Mouse (Mus musculus): ENCODE results near the gene Sim2. TPM values are rescaled to one million over a fixed set of nuclear protein-coding genes. Genes with fewer than 3 reads are reported as not detected.

The Sim2 gene
- polyA plus RNA-seq, 1 experiment: 8.6 TPM

DNA sequence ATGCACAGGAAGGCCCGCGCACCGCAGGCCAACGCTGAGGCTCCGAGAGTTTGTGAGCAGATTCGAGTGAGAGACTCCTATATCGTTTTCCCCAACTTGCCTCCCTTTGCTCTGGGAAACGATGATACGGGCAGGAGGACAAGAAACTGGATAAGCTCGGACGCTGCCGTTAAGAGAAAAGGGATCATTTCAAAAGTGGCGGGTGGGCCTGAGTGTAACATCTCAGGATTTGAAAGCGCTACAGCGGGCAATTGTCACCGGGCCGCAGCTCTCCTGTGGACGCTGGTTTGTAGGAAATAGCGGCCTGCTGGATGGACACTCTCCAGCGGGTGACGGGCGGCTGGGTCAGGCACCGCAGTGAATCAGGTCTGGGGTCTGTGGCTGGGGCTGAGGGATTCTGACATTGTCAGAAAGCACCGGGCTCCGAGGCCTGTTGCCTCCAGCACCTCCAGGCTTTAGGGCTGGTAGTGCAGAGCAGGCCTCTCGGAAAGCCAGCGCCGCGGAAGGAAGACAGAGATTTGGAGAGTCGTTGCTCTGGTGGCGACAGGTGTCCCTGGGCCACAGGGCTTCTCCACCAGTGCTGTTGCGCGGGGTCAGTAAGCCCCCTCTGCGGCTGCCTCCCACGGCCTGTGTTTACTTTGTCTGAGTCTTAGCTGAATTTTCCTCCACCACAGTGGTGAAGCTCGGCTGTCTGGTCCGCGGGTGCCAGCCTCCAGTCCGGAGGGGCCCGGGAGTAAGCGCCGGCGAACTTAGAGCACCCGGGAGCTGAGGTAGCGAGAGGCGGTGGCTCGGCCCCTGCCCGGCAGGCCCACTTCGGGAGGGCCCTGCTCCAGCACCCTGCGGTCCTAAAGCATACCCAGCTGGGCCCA, 2.2 kb downstream of the Sim2 start:
- TF ChIP-seq MYOG (IDR thresholded peaks at IDR 0.05; ENCODE audit: control insufficient read depth in 1 of 3, insufficient read depth in 1 of 3, insufficient read length in 2 of 3, low read depth in 2 of 3) (peak in 2 of 3 experiments; percentile 32 to 61), MYOD1 (IDR thresholded peaks at IDR 0.05; ENCODE audit: control insufficient read depth in 1 of 3, insufficient read length in 2 of 3, low read depth in 2 of 3) (peak in 2 of 3 experiments; percentile 68 to 75), USF1 (IDR thresholded peaks at IDR 0.05; ENCODE audit: low read depth) (no peak), POLR2A (IDR thresholded peaks at IDR 0.05; ENCODE audit: insufficient read length, low read depth) (peak; percentile 14)
- H3K36me3 ChIP-seq (ENCODE audit: control insufficient read depth, insufficient read depth): no peaks in the 10 kb centered on the region
- H3K4me3 ChIP-seq: peak overlapping the region; percentile 72
- H3K4me2 ChIP-seq (ENCODE audit: low read depth): peak overlapping the region; percentile 79
- no peaks in the 10 kb centered on the region for H3K79me2 ChIP-seq (ENCODE audit: control insufficient read depth, insufficient read depth)
- peak overlapping the region; percentile 82 for H3ac ChIP-seq (ENCODE audit: control insufficient read depth, insufficient read length)
- no peaks in the 10 kb centered on the region for H3K27me3 ChIP-seq (ENCODE audit: control insufficient read depth, insufficient read depth, insufficient read length)

DNA sequence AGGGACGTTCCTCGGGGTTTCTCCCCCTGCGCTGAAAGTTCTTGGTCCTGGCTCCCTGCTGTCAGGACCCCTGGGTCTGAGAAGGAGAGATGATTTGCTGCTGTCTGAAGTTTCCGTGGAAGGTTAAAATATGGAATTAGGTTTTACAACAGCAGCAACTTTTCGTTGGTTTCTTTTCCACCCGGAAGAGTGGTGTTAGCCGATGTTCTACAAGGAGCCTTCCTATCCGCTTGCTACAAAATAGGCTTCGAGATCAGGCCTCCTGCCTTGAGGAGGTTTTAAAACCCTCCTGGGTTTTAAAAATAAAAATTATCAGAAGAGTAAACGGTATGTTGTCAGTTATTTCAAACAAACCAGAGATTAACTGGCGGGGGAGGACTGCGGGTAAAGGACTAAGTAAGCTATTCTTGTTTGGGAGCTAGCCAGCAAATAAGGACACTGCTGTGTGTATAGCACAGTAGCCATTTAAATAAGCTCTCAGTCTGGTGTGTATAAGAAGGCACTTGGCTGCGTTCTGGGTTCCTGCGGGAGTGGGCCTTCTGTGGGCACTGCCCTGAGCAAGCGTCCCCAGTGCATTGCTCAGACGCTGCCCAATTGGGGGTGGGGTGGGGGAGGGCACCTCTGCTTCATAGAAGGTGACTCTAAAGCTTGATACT, 3.0 kb downstream of the Sim2 start:
- TF ChIP-seq CEBPB (IDR thresholded peaks at IDR 0.05; ENCODE audit: insufficient read depth, poor library complexity, severe bottlenecking): no peak
- no peak for TF ChIP-seq E2F4 (IDR thresholded peaks at IDR 0.05; ENCODE audit: insufficient read depth)
- no peak for TF ChIP-seq MYOD1 (IDR thresholded peaks at IDR 0.05; ENCODE audit: control insufficient read depth in 1 of 3, insufficient read length in 2 of 3, low read depth in 2 of 3)
- no peak for TF ChIP-seq MYOG (IDR thresholded peaks at IDR 0.05; ENCODE audit: control insufficient read depth in 1 of 3, insufficient read depth in 1 of 3, insufficient read length in 2 of 3, low read depth in 2 of 3)
- no peak for TF ChIP-seq SRF (IDR thresholded peaks at IDR 0.05; ENCODE audit: control insufficient read depth, insufficient read length, low read depth)
- TF ChIP-seq POLR2AphosphoS2 (IDR thresholded peaks at IDR 0.05; ENCODE audit: insufficient read length, low read depth): no peak
- no peak for TF ChIP-seq TCF3 (IDR thresholded peaks at IDR 0.05; ENCODE audit: insufficient read length, low read depth)
- TF ChIP-seq USF1 (IDR thresholded peaks at IDR 0.05; ENCODE audit: low read depth): no peak
- TF ChIP-seq POLR2A (IDR thresholded peaks at IDR 0.05; ENCODE audit: insufficient read length, low read depth): no peak
- no peak for TF ChIP-seq TCF12 (IDR thresholded peaks at IDR 0.05; ENCODE audit: insufficient read depth, poor library complexity, severe bottlenecking)
- Histone ChIP-seq H3K4me3 (peak overlapping the region; percentile 72), H3K27me3 (ENCODE audit: control insufficient read depth, insufficient read depth, insufficient read length) (no peaks in the 10 kb centered on the region)

DNA sequence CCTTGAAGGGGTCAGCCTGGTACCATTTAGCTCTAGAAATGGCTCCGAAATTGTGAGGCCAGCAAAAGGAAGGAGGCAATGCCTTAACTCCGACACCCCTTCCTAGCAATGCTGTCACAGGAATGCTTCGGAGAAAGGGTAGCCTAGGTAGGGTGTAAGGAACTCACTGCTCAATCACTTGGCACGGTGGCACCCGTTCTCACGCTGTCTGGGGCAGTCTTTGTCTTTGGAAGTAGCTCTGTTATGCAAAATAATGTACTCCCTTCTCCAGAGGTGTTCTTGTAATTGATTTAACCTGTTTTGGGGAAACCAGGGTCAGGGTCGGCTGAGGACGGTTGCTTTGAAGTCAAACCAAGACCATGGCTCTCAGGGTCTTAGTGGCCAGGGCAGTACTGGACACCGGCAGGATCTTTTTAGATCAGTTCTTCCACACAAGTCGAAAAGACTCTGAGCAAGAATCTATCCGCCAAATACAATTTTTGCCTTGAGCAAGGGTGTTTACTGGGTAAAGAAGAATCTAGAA, 3.6 kb downstream of the Sim2 start:
- Histone ChIP-seq H3K36me3 (ENCODE audit: control insufficient read depth, insufficient read depth) (no peaks in the 10 kb centered on the region), H3ac (ENCODE audit: control insufficient read depth, insufficient read length) (no peak overlapping the region), H3K4me3 (peak overlapping the region; percentile 72), H3K4me2 (ENCODE audit: low read depth) (no peak overlapping the region), H3K27me3 (ENCODE audit: control insufficient read depth, insufficient read depth, insufficient read length) (no peaks in the 10 kb centered on the region), H3K79me2 (ENCODE audit: control insufficient read depth, insufficient read depth) (no peaks in the 10 kb centered on the region)
- TF ChIP-seq REST (IDR thresholded peaks at IDR 0.05; ENCODE audit: insufficient read depth, insufficient read length) (no peak), CEBPB (IDR thresholded peaks at IDR 0.05; ENCODE audit: insufficient read depth, poor library complexity, severe bottlenecking) (no peak), MYOG (IDR thresholded peaks at IDR 0.05; ENCODE audit: control insufficient read depth in 1 of 3, insufficient read depth in 1 of 3, insufficient read length in 2 of 3, low read depth in 2 of 3) (no peak), MAX (IDR thresholded peaks at IDR 0.05; ENCODE audit: low read depth) (no peak), SRF (IDR thresholded peaks at IDR 0.05; ENCODE audit: control insufficient read depth, insufficient read length, low read depth) (no peak), USF1 (IDR thresholded peaks at IDR 0.05; ENCODE audit: low read depth) (no peak)

More for the DNA sequence above, 3.0 kb downstream of the Sim2 start:
- Histone ChIP-seq H3K36me3 (ENCODE audit: control insufficient read depth, insufficient read depth) (no peaks in the 10 kb centered on the region), H3K79me2 (ENCODE audit: control insufficient read depth, insufficient read depth) (no peaks in the 10 kb centered on the region), H3K4me2 (ENCODE audit: low read depth) (peak overlapping the region; percentile 79), H3ac (ENCODE audit: control insufficient read depth, insufficient read length) (no peak overlapping the region)

DNA sequence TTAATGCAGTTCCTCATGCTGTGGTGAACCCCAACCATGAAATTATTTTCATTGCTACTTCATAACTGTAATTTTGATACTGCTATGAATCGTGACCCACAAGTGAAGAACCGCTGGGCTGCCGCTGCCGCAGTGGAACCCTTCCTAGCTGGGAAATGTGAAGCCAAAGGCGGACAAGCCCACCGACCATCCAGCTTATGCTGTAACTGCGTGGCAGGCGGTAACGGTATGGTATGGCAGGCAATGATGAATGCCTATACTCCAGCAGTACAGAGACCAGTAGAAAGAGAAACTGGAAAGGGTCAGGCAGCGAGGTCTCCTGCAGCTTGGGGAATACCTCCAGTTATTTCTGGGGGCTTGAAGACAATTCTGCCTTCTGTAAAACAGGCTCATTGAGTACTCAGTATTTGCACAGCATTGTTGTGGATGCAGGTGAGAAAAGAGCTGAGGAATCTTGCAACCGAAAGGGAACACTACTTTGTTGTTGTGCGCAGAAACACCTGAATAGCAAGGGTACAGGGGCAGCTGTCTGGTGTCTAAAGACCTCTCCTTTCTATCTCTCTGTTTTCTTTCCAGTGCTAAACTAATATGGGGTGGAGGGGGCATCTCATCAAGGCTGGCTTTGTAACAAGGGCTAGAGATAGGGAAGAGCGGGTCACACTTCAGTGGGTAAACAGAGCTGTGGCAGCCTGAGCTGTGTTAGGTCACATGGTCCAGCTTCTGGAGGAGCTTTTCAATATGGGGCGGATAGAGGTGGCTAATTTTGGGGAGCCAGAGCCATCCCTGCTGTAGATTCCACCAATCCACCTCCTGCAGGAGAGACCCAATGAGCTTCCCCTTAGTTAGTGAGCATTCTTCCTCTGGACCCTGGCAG, 4.3 kb downstream of the Sim2 start:
- no peaks in the 10 kb centered on the region for H3K36me3 ChIP-seq (ENCODE audit: control insufficient read depth, insufficient read depth)
- TF ChIP-seq MYOG (IDR thresholded peaks at IDR 0.05; ENCODE audit: control insufficient read depth in 1 of 3, insufficient read depth in 1 of 3, insufficient read length in 2 of 3, low read depth in 2 of 3) (no peak), USF1 (IDR thresholded peaks at IDR 0.05; ENCODE audit: low read depth) (no peak), MAX (IDR thresholded peaks at IDR 0.05; ENCODE audit: low read depth) (no peak), POLR2A (IDR thresholded peaks at IDR 0.05; ENCODE audit: insufficient read length, low read depth) (no peak), SRF (IDR thresholded peaks at IDR 0.05; ENCODE audit: control insufficient read depth, insufficient read length, low read depth) (no peak), POLR2AphosphoS2 (IDR thresholded peaks at IDR 0.05; ENCODE audit: insufficient read length, low read depth) (no peak), TCF3 (IDR thresholded peaks at IDR 0.05; ENCODE audit: insufficient read length, low read depth) (no peak), E2F4 (IDR thresholded peaks at IDR 0.05; ENCODE audit: insufficient read depth) (no peak), TCF12 (IDR thresholded peaks at IDR 0.05; ENCODE audit: insufficient read depth, poor library complexity, severe bottlenecking) (no peak), CEBPB (IDR thresholded peaks at IDR 0.05; ENCODE audit: insufficient read depth, poor library complexity, severe bottlenecking) (no peak), REST (IDR thresholded peaks at IDR 0.05; ENCODE audit: insufficient read depth, insufficient read length) (no peak)
- no peak overlapping the region for H3ac ChIP-seq (ENCODE audit: control insufficient read depth, insufficient read length)
- H3K27me3 ChIP-seq (ENCODE audit: control insufficient read depth, insufficient read depth, insufficient read length): no peaks in the 10 kb centered on the region
- H3K79me2 ChIP-seq (ENCODE audit: control insufficient read depth, insufficient read depth): no peaks in the 10 kb centered on the region
- H3K4me3 ChIP-seq: no peak overlapping the region
- no peak overlapping the region for H3K4me2 ChIP-seq (ENCODE audit: low read depth)

Data from myocyte (in vitro differentiated cells).